Mouse (Mus musculus): ENCODE data around the gene Zc3h4.

- no peak for TF ChIP-seq CTCF (IDR thresholded peaks at IDR 0.05; ENCODE audit: borderline replicate concordance, insufficient read depth, low read depth, low read length)
- no peak for TF ChIP-seq POLR2A (IDR thresholded peaks at IDR 0.05; ENCODE audit: borderline replicate concordance, insufficient read depth, low read length)
Measured at GRCm38 (mm10) chr7:16460566-16460965, 59.9 kb downstream of the Zc3h4 start.

Data from cerebellum, adult 2 months (tissue).